Mouse (Mus musculus) small intestine, adult 2 months (tissue): Measurements from ENCODE around the gene Tspan11. TPM values are rescaled to one million over a fixed set of nuclear protein-coding genes. Genes with fewer than 3 reads are reported as not detected.

ENCODE experiments used
- H3K27ac ChIP-seq: fragments of 200-500 bp; 2 replicates; pipeline ENCODE4 v1.5.1; 2012; ENCODE audit warnings: low read depth, low read length, control low read depth, inconsistent platforms; ENCODE audit not compliant: insufficient read depth
- H3K27me3 ChIP-seq: fragments of 200-500 bp; 2 replicates; pipeline ENCODE4 v1.6.1; 2012; ENCODE audit warnings: mild to moderate bottlenecking, moderate library complexity, low read length, inconsistent platforms; ENCODE audit not compliant: control insufficient read depth, insufficient read depth
- H3K36me3 ChIP-seq: fragments of 200-500 bp; 2 replicates; pipeline ENCODE4 v1.6.1; 2012; ENCODE audit warnings: mild to moderate bottlenecking, low read length, control low read depth, inconsistent platforms; ENCODE audit not compliant: control insufficient read depth, insufficient read depth
- H3K4me1 ChIP-seq: fragments of 200-500 bp; 2 replicates; pipeline ENCODE4 v1.6.1; 2012; ENCODE audit warnings: low read length, inconsistent platforms, mixed read lengths; ENCODE audit not compliant: control insufficient read depth, insufficient read depth, insufficient read length
- H3K4me3 ChIP-seq: fragments of 200-500 bp; 2 replicates; pipeline ENCODE4 v1.5.1; 2012; ENCODE audit warnings: low read depth, mild to moderate bottlenecking, control low read depth, inconsistent platforms, low read length, moderate library complexity
- CTCF ChIP-seq: fragments of 200-500 bp; IDR thresholded peaks from 2 replicates; pipeline ENCODE4 v1.5.1; 2012; ENCODE audit warnings: low read depth, mild to moderate bottlenecking, control low read depth, inconsistent platforms, low read length, moderate library complexity, mixed read lengths; ENCODE audit not compliant: insufficient replicate concordance, insufficient read length; ENCODE audit errors: extremely low read depth
- POLR2A ChIP-seq: fragments of 200-500 bp; IDR thresholded peaks from 2 replicates; pipeline ENCODE4 v1.6.1; 2012; ENCODE audit warnings: low read depth, mild to moderate bottlenecking, control low read depth, inconsistent platforms, low read length, moderate library complexity
- WGBS: fragments of 180-500 bp; shearing (Covaris S2); methylation state at CpG from one replicate; pipeline ENCODE4 v1.1.7; 2018; 5-methylcytosine and 5-hydroxymethylcytosine counted together
- polyA plus RNA-seq: library from polyadenylated mRNA; depleted of rRNA; stranded (reverse); fragments of >200 nt; gene quantifications from 2 replicates; pipeline ENCODE4 v1.2.3, GENCODE M21; 2012

The Tspan11 gene
- polyA plus RNA-seq, 1 experiment = 0.37 TPM

DNA sequence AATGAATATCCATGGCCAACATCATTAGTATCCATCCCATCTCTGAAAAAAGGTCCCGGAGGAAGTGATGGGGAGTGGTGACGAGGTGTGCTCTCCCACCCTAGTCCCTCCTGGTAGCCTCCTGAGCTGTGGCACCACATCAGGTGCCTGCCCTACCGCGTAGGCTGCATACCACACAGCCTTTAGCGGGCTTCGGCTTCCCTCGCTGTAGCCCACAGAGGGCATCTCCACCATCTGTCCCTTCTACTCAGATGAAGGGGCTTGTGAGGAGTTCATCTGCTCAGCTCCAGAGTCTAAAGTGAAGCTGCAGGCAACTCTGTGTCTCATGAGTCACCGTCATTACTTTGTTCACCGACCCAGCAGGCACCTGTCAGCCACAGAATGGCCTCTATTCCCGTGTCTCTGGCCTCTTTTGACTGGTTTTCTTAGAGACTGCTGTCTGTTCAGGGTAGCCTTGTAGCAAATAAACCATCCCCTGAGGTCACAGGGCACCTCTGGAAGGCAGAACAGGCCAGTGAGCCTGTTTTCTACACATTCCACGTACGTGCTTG, 101.6 kb downstream of the Tspan11 start:
- no peak for TF ChIP-seq POLR2A
- TF ChIP-seq CTCF = no peak
- Histone ChIP-seq H3K27ac (no peak overlapping the region), H3K27me3 (no peaks in the 10 kb centered on the region), H3K4me3 (no peak overlapping the region), H3K36me3 (no peaks in the 10 kb centered on the region), H3K4me1 (peaks cover 4% of the 10 kb centered on the region; the same call in 1 of the 2 replicates)
- 84% methylated on average over 12 of the region's 12 CpGs for WGBS

DNA sequence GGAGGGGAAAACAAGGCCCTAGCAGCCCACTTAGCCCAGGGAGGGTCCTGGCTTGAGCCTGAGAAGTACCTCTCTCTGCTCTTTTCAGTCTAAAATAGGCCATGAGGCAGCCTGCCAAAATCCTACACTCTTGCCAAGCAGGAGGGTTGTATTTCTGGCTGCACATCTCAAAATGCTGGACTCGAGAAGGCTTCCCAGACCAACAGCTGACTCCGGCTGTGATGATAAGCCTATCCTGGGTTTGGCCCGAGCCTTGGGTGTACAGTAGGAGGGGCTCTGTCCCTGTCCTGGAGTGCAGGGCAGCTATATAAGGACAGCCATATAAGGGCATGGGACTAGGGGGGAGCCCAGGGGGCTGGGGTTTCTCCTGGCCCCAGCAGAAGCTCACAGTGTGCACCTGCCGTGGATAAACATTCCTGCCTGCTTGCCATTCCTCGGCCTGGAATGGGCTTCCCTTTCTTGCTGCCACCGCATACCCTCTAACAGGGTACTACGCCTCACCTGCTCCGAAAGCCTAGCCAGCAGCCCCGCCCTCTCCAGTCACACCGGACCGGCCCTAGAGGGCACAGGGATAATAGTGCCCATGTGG, 102.3 kb downstream of the Tspan11 start:
- Histone ChIP-seq H3K36me3 (no peaks in the 10 kb centered on the region), H3K27me3 (no peaks in the 10 kb centered on the region), H3K4me1 (peaks cover 4% of the 10 kb centered on the region; the same call in 1 of the 2 replicates), H3K4me3 (no peak overlapping the region), H3K27ac (peak overlapping the region; percentile 6; the same call in 1 of the 2 replicates)
- WGBS = 54% methylated on average over 11 of the region's 11 CpGs
- no peak for TF ChIP-seq CTCF
- no peak for TF ChIP-seq POLR2A

DNA sequence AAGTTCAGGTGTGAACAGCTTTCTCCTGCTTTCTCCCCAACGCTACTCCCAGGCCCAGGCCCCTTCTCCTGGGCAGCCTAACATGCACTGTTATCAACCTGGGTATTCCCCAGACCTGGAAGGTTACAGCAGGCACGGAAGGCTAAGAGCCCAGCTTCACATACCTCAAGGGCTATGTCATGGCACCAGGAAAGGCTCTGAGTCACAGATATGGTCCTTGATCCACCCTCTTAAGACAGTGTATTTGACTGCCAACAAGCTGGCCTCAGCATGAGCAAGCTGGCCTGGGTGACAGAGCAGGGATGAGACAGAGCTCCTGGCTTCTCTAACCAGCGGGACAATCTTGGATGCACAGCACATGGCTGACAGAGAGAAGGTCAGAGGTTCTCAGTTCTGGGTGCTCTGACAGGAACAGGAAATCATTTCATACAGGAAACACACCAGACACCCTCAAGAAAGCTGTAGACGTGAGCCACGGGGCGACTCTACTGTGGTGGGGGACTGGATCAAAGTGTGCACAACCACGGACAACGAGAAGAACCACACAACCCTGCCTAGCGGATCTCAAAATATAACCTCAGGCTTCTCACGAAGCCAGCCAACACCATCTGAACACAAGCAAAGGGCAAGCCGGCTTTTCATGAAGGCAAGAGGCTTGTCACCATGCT, 104.3 kb downstream of the Tspan11 start:
- H3K4me3 ChIP-seq = peak overlapping the region; percentile 20; the same call in 1 of the 2 replicates
- WGBS = 68% methylated on average over 11 of the region's 11 CpGs
- H3K27me3 ChIP-seq = no peaks in the 10 kb centered on the region
- no peak for TF ChIP-seq POLR2A
- no peak for TF ChIP-seq CTCF
- H3K27ac ChIP-seq = peak overlapping the region; percentile 35
- H3K36me3 ChIP-seq = no peaks in the 10 kb centered on the region
- H3K4me1 ChIP-seq = peaks cover 4% of the 10 kb centered on the region; the same call in 1 of the 2 replicates

DNA sequence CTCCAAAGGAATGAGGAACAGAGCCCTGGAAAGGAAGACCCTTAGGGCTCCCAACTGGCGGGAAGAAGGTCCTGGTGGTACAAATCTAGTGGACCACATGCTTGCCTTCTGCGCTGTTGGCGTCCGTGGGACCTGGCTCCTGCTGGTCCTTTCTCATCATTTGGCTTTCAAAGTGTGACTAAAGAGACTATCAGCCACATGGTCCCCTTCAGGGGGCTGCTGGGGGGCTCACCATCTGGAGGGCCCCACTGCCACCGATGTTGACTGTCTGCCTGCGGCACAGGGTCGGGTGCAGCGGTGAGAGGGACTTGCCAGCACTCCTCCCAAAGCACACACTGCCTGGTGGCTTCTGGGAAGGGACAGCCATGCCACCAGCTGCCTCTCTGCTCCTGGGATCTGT, 105.6 kb downstream of the Tspan11 start:
- H3K27ac ChIP-seq = no peak overlapping the region
- no peaks in the 10 kb centered on the region for H3K36me3 ChIP-seq
- no peaks in the 10 kb centered on the region for H3K27me3 ChIP-seq
- TF ChIP-seq CTCF (no peak), POLR2A (no peak)
- H3K4me3 ChIP-seq = no peak overlapping the region
- H3K4me1 ChIP-seq = peaks cover 4% of the 10 kb centered on the region; the same call in 1 of the 2 replicates
- 90% methylated on average over 8 of the region's 8 CpGs for WGBS

DNA sequence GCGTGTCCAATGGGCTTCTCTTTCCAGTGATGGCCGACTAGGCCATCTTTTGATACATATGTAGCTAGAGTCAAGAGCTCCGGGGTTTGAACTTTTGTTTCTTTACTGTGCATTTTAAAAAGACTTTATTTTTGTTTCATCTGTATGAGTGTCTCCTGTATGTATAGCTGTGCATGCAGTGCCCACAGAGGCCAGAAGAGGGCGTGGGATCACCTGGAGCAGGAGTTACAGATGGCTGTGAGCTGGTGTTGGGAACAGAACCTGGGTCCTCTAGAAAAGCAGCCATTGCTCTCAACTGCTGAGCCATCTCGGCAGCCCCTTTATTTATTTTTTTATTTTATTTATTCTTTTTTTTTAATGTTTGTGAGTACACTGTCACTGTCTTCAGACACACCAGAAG, 109.5 kb downstream of the Tspan11 start:
- Histone ChIP-seq H3K27me3 (no peaks in the 10 kb centered on the region), H3K27ac (no peak overlapping the region), H3K4me3 (no peak overlapping the region), H3K4me1 (no peaks in the 10 kb centered on the region), H3K36me3 (no peaks in the 10 kb centered on the region)
- peak; percentile 12; the same call in 1 of the 2 replicates for TF ChIP-seq CTCF
- TF ChIP-seq POLR2A = no peak
- 83% methylated on average over 5 of the region's 5 CpGs for WGBS

DNA sequence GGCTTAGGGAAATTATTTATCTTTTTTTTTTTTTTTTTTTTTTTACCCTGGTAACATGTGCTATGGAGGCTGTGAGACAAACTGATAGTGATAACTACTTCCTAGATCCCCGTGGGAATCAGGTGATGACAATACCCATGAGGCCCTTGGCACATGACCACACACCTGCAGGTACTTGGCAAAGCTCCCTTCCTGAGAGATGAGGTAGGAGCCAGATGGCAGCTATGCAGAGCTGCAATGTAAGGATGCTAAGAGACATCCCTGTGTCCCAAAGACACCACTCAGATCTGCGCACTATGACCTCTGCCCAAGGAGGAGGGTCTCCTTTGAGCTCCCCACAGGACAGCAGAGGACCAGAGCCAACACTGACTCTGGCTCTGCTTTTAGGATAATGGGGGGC, 111.7 kb downstream of the Tspan11 start:
- no peak for TF ChIP-seq CTCF
- TF ChIP-seq POLR2A = no peak
- H3K36me3 ChIP-seq = no peaks in the 10 kb centered on the region
- 57% methylated on average over 2 of the region's 2 CpGs for WGBS

DNA sequence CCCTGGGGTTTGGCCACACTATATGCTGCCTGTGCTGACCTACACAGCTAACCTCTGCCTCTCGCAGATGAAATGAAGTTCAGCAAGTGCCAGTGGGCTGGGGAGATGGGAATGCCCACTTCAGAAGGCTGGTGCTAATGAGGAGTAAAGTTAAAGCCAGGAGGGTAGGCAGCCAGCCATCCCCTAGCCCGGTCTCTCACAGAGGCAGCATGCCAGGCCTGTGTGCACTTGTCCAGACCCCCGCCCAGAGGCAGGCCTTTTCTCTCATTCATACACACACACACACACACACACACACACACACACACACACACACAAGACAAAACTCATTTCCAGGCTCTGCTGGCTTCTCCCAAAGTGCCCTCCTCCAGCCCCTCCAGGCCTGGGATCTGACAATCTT, 113.4 kb downstream of the Tspan11 start:
- no peaks in the 10 kb centered on the region for H3K36me3 ChIP-seq
- WGBS = 90% methylated on average over 3 of the region's 3 CpGs
- H3K27me3 ChIP-seq = no peaks in the 10 kb centered on the region
- H3K4me3 ChIP-seq = no peak overlapping the region
- no peak for TF ChIP-seq CTCF
- TF ChIP-seq POLR2A = no peak
- no peaks in the 10 kb centered on the region; the same call in 1 of the 2 replicates for H3K4me1 ChIP-seq
- H3K27ac ChIP-seq = no peak overlapping the region

More for the DNA sequence above, 111.7 kb downstream of the Tspan11 start:
- Histone ChIP-seq H3K27me3 (no peaks in the 10 kb centered on the region), H3K27ac (no peak overlapping the region), H3K4me1 (no peaks in the 10 kb centered on the region; the same call in 1 of the 2 replicates), H3K4me3 (no peak overlapping the region)
